Mouse (Mus musculus): ENCODE results near the gene Tfip11.

Tfip11 gene

GRCm38 (mm10) chr5:112321376-112321775, 4.8 kb upstream of the Tfip11 start:
- no peak for DNase-seq (ENCODE audit: low spot score)

- no peak for DNase-seq (ENCODE audit: low spot score)
Observed at GRCm38 (mm10) chr5:112323246-112323645, 2.9 kb upstream of the Tfip11 start.

GRCm38 (mm10) chr5:112324637-112325545, 1.3 kb upstream of the Tfip11 start:
- peak; percentile 33 for DNase-seq (ENCODE audit: low spot score)

- DNase-seq (ENCODE audit: low spot score), result no peak
Observed at GRCm38 (mm10) chr5:112326446-112327009, 370 bp downstream of the Tfip11 start.

GRCm38 (mm10) chr5:112327854-112328253, 1.7 kb downstream of the Tfip11 start:
- no peak for DNase-seq (ENCODE audit: low spot score)

- DNase-seq (ENCODE audit: low spot score), result no peak
Observed at GRCm38 (mm10) chr5:112329805-112330564, 3.8 kb downstream of the Tfip11 start.

GRCm38 (mm10) chr5:112335473-112335872, 9.3 kb downstream of the Tfip11 start:
- DNase-seq (ENCODE audit: low spot score), result peak; percentile 35

- no peak for DNase-seq (ENCODE audit: low spot score)
Observed at GRCm38 (mm10) chr5:112337004-112337403, 10.8 kb downstream of the Tfip11 start.

- no peak for DNase-seq (ENCODE audit: low spot score)
Observed at GRCm38 (mm10) chr5:112339215-112339614, 13.1 kb downstream of the Tfip11 start.

- DNase-seq (ENCODE audit: low spot score), result peak; percentile 88
Observed at GRCm38 (mm10) chr5:112342463-112343204, 16.5 kb downstream of the Tfip11 start, which contains the start of the genes Srrd and Hps4. Gene Srrd (minus strand): TSS chr5:112343040. Gene Hps4 (plus strand): TSS chr5:112343083.

- no peak for DNase-seq (ENCODE audit: low spot score)
Observed at GRCm38 (mm10) chr5:112343205-112343595, 17.0 kb downstream of the Tfip11 start.

GRCm38 (mm10) chr5:112344092-112344960, 18.2 kb downstream of the Tfip11 start:
- DNase-seq (ENCODE audit: low spot score), result no peak

- DNase-seq (ENCODE audit: low spot score), result no peak
Observed at GRCm38 (mm10) chr5:112346211-112346965, 20.2 kb downstream of the Tfip11 start.

- DNase-seq (ENCODE audit: low spot score), result no peak
Observed at GRCm38 (mm10) chr5:112349169-112349568, 23.0 kb downstream of the Tfip11 start.

- DNase-seq (ENCODE audit: low spot score), result no peak
Observed at GRCm38 (mm10) chr5:112355493-112355892, 29.3 kb downstream of the Tfip11 start.

GRCm38 (mm10) chr5:112355910-112356309, 29.8 kb downstream of the Tfip11 start, which contains the start of gene Gm6583:
Gene Gm6583 (minus strand): TSS chr5:112356033.
- DNase-seq (ENCODE audit: low spot score), result no peak

GRCm38 (mm10) chr5:112356322-112356721, 30.2 kb downstream of the Tfip11 start:
- DNase-seq (ENCODE audit: low spot score), result no peak

GRCm38 (mm10) chr5:112359520-112359919, 33.4 kb downstream of the Tfip11 start:
- DNase-seq (ENCODE audit: low spot score), result no peak

- DNase-seq (ENCODE audit: low spot score), result no peak
Observed at GRCm38 (mm10) chr5:112360077-112360476, 33.9 kb downstream of the Tfip11 start.
